Mouse (Mus musculus) kidney, embryonic 14.5 days (tissue): ENCODE results near the gene Ube2l3. TPM values are rescaled to one million over a fixed set of nuclear protein-coding genes. Genes with fewer than 3 reads are reported as not detected.

ENCODE experiments used
- ATAC-seq: fragments of 200-750 bp; cut with Nextera tagmentation; 2 replicates; pipeline ENCODE4 v1.8.0; 2017; ENCODE audit warnings: moderate number of reproducible peaks, mild to moderate bottlenecking, moderate TSS enrichment, moderate library complexity; ENCODE audit not compliant: low FRiP score, low TSS enrichment
- H3K27ac ChIP-seq: fragments of 300-500 bp; sonication (generic); 2 replicates; pipeline ENCODE4 v1.5.1; 2014; ENCODE audit warnings: low read depth, mild to moderate bottlenecking, low read length, moderate library complexity, mixed read lengths
- H3K27me3 ChIP-seq: fragments of 300-500 bp; sonication (generic); 2 replicates; pipeline ENCODE4 v1.6.1; 2014; ENCODE audit warnings: mild to moderate bottlenecking, low read length; ENCODE audit not compliant: control insufficient read depth, insufficient read depth
- H3K36me3 ChIP-seq: fragments of 300-500 bp; sonication (generic); 2 replicates; pipeline ENCODE4 v1.6.1; 2014; ENCODE audit warnings: low read length, mixed read lengths; ENCODE audit not compliant: control insufficient read depth, insufficient read depth
- H3K4me1 ChIP-seq: fragments of 300-500 bp; sonication (generic); 2 replicates; pipeline ENCODE4 v1.6.1; 2014; ENCODE audit warnings: low read length, mixed read lengths; ENCODE audit not compliant: control insufficient read depth, insufficient read depth
- H3K4me2 ChIP-seq: fragments of 300-500 bp; sonication (generic); replicated peaks from 2 replicates; pipeline ENCODE4 v1.6.1; 2014; ENCODE audit warnings: low read depth, mild to moderate bottlenecking, low read length
- H3K4me3 ChIP-seq: fragments of 300-500 bp; sonication (generic); 2 replicates; pipeline ENCODE4 v1.5.1; 2014; ENCODE audit warnings: mild to moderate bottlenecking, low read length
- H3K9ac ChIP-seq: fragments of 300-500 bp; sonication (generic); 2 replicates; pipeline ENCODE4 v1.6.1; 2014; ENCODE audit warnings: low read depth, mild to moderate bottlenecking, low read length, moderate library complexity
- H3K9me3 ChIP-seq: fragments of 300-500 bp; sonication (generic); 2 replicates; pipeline ENCODE4 v1.6.1; 2016; ENCODE audit warnings: low read length; ENCODE audit not compliant: control insufficient read depth
- WGBS: fragments of 180-500 bp; shearing (Covaris S2); extraction: QIAGEN DNeasy Blood & Tissue Kit; methylation state at CpG from one replicate; pipeline ENCODE4 v1.1.7; 2014; 5-methylcytosine and 5-hydroxymethylcytosine counted together
- polyA plus RNA-seq: library from polyadenylated mRNA; unstranded; fragments of >200 nt; fragmentation: Nextera tagmentation; extraction: Ambion mirVana; gene quantifications from 2 replicates; pipeline ENCODE4 v1.2.1, GENCODE M21; 2014

The Ube2l3 gene
- polyA plus RNA-seq, 1 experiment from 2014 or later = 376 TPM

- no peaks in the 10 kb centered on the region for H3K9me3 ChIP-seq
- H3K4me2 ChIP-seq = no peak overlapping the region
- H3K36me3 ChIP-seq = no peaks in the 10 kb centered on the region
- ATAC-seq = no peak
- H3K4me3 ChIP-seq = no peak overlapping the region
- H3K4me1 ChIP-seq = no peaks in the 10 kb centered on the region
- H3K27ac ChIP-seq = no peak overlapping the region
- 55% methylated on average over 8 of the region's 8 CpGs for WGBS
- no peak overlapping the region for H3K9ac ChIP-seq
- no peaks in the 10 kb centered on the region for H3K27me3 ChIP-seq
Measured at GRCm38 (mm10) chr16:17216934-17217633, 14.6 kb upstream of the Ube2l3 start.

- 7% methylated on average over 48 of the region's 48 CpGs for WGBS
- Histone ChIP-seq H3K9ac (peak overlapping the region; percentile 55), H3K4me1 (peaks cover 14% of the 10 kb centered on the region), H3K27ac (no peak overlapping the region), H3K4me2 (peak overlapping the region; percentile 93), H3K36me3 (no peaks in the 10 kb centered on the region), H3K4me3 (peak overlapping the region; percentile 47), H3K27me3 (peaks cover 7% of the 10 kb centered on the region), H3K9me3 (no peaks in the 10 kb centered on the region)
- ATAC-seq = peak; percentile 78
Measured at GRCm38 (mm10) chr16:17209981-17210838, 7.8 kb upstream of the Ube2l3 start.

- Histone ChIP-seq H3K27ac (no peak overlapping the region), H3K4me1 (peaks cover 14% of the 10 kb centered on the region), H3K36me3 (no peaks in the 10 kb centered on the region), H3K27me3 (peaks cover 7% of the 10 kb centered on the region), H3K9me3 (no peaks in the 10 kb centered on the region), H3K4me3 (peak overlapping the region; percentile 47), H3K9ac (peak overlapping the region; percentile 55; the same call in 1 of the 2 replicates), H3K4me2 (peak overlapping the region; percentile 93)
- ATAC-seq = peak; percentile 32
- WGBS = 2% methylated on average over 37 of the region's 37 CpGs
Measured at GRCm38 (mm10) chr16:17209404-17209960, 7.0 kb upstream of the Ube2l3 start.

GRCm38 (mm10) chr16:17208389-17209361, 6.2 kb upstream of the Ube2l3 start, which contains the start of gene Rimbp3:
TSS of gene Rimbp3 (plus strand) at chr16:17208603.
- Histone ChIP-seq H3K9me3 (no peaks in the 10 kb centered on the region), H3K4me1 (peaks cover 14% of the 10 kb centered on the region), H3K4me3 (peak within 1 kb of the TSS; percentile 47), H3K36me3 (no peaks in the 10 kb centered on the region), H3K9ac (peak within 1 kb of the TSS; percentile 55), H3K27me3 (peaks cover 7% of the 10 kb centered on the region), H3K27ac (no peak within 1 kb of the TSS), H3K4me2 (peak within 1 kb of the TSS; percentile 93)
- peak; percentile 82 for ATAC-seq
- WGBS = under 1% methylated on average over 85 of the region's 85 CpGs

- H3K36me3 ChIP-seq = no peaks in the 10 kb centered on the region
- H3K27ac ChIP-seq = no peak overlapping the region
- H3K9me3 ChIP-seq = no peaks in the 10 kb centered on the region
- no peak overlapping the region for H3K4me3 ChIP-seq
- 4% methylated on average over 6 of the region's 6 CpGs for WGBS
- peaks cover 9% of the 10 kb centered on the region for H3K4me1 ChIP-seq
- no peak overlapping the region for H3K9ac ChIP-seq
- H3K4me2 ChIP-seq = no peak overlapping the region
- no peaks in the 10 kb centered on the region; the same call in none of the 2 replicates for H3K27me3 ChIP-seq
- ATAC-seq = no peak
Measured at GRCm38 (mm10) chr16:17204990-17205389, 2.5 kb upstream of the Ube2l3 start.

- 0 out of 2 replicates have a peak, but pooled peaks cover 2% of the 10 kb centered on the region for H3K36me3 ChIP-seq
- peaks cover 8% of the 10 kb centered on the region for H3K4me1 ChIP-seq
- no peaks in the 10 kb centered on the region; the same call in 1 of the 2 replicates for H3K27me3 ChIP-seq
- H3K9me3 ChIP-seq = no peaks in the 10 kb centered on the region
- H3K4me2 ChIP-seq = no peak overlapping the region
- H3K4me3 ChIP-seq = no peak overlapping the region
- H3K27ac ChIP-seq = 0 out of 2 replicates have a peak overlapping the region, but pooled peaks have one; percentile 13
- 48% methylated on average over 2 of the region's 2 CpGs for WGBS
- no peak overlapping the region for H3K9ac ChIP-seq
- ATAC-seq = peak; percentile 25; the same call in 1 of the 2 replicates
Measured at GRCm38 (mm10) chr16:17201977-17202376, 472 bp downstream of the Ube2l3 start.

- Histone ChIP-seq H3K4me1 (peaks cover 8% of the 10 kb centered on the region), H3K9me3 (no peaks in the 10 kb centered on the region), H3K27ac (peak overlapping the region; percentile 51; the same call in 1 of the 2 replicates), H3K27me3 (no peaks in the 10 kb centered on the region; the same call in 1 of the 2 replicates), H3K4me3 (peak overlapping the region; percentile 87), H3K36me3 (0 out of 2 replicates have a peak, but pooled peaks cover 2% of the 10 kb centered on the region), H3K9ac (peak overlapping the region; percentile 98), H3K4me2 (peak overlapping the region; percentile 63)
- under 1% methylated on average over 71 of the region's 72 CpGs for WGBS
- ATAC-seq = peak; percentile 89
Measured at GRCm38 (mm10) chr16:17200953-17201707, 1.3 kb downstream of the Ube2l3 start.
